ENCODE assay signal across 11 mouse cellular contexts in genomic region chr13:71958651-71959050, GRCm38 (mm10). TPM values are rescaled to one million over a fixed set of nuclear protein-coding genes. Genes with fewer than 3 reads are reported as not detected.
DNase-seq lines count a peak whose midpoint lies in the region; ATAC-seq lines count a peak whose summit lies in the region.
"Had no signal": no experiment of that assay in that cellular context is flagged by ENCODE, and none has a peak within 500 bp of the region (broad histone marks: within the 10 kb centered on the region; RNA-seq: fewer than 3 reads in every experiment).

No protein-coding gene starts in this region.

- H3K9me3 ChIP-seq in hindbrain, embryonic 14.5 days (ENCODE audit: control insufficient read depth, low read length), result no peaks in the 10 kb centered on the region
- H3K9me3 ChIP-seq in midbrain, embryonic 15.5 days, result no peaks in the 10 kb centered on the region
- H3K9me3 ChIP-seq: liver, embryonic 15.5 days had no signal

- H3K4me1 ChIP-seq in hindbrain, embryonic 14.5 days (replicated peaks; ENCODE audit: control insufficient read depth, insufficient read depth, low read length), result peaks cover 18% of the 10 kb centered on the region; the same call in 1 of the 2 replicates
- peaks cover 64% of the 10 kb centered on the region for H3K4me1 ChIP-seq in midbrain, embryonic 15.5 days
- H3K4me1 ChIP-seq: liver, embryonic 15.5 days had no signal

- ATAC-seq in hindbrain, embryonic 14.5 days (ENCODE audit: low FRiP score), result no peak
- ATAC-seq in midbrain, embryonic 15.5 days (replicated peaks), result no peak

- H3K4me3 ChIP-seq in hindbrain, embryonic 14.5 days (replicated peaks; ENCODE audit: low read length), result peak overlapping the region; percentile 67
- peak overlapping the region; percentile 63 for H3K4me3 ChIP-seq in midbrain, embryonic 15.5 days
- H3K4me3 ChIP-seq: liver, embryonic 15.5 days had no signal

- no peaks in the 10 kb centered on the region for H3K36me3 ChIP-seq in hindbrain, embryonic 14.5 days (replicated peaks; ENCODE audit: control insufficient read depth, insufficient read depth)
- no peaks in the 10 kb centered on the region for H3K36me3 ChIP-seq in midbrain, embryonic 15.5 days (replicated peaks)
- H3K36me3 ChIP-seq: liver, embryonic 15.5 days had no signal

- H3K9ac ChIP-seq in hindbrain, embryonic 14.5 days, result peak overlapping the region; percentile 90
- peak overlapping the region; percentile 46 for H3K9ac ChIP-seq in midbrain, embryonic 15.5 days
- H3K9ac ChIP-seq: liver, embryonic 15.5 days had no signal

- H3K27ac ChIP-seq in hindbrain, embryonic 14.5 days, result peak overlapping the region; percentile 87
- peak overlapping the region; percentile 71 for H3K27ac ChIP-seq in midbrain, embryonic 15.5 days
- H3K27ac ChIP-seq: liver, embryonic 15.5 days had no signal

- peaks cover 51% of the 10 kb centered on the region for H3K27me3 ChIP-seq in hindbrain, embryonic 14.5 days (ENCODE audit: control insufficient read depth, insufficient read depth, low read length)
- peaks cover 15% of the 10 kb centered on the region for H3K27me3 ChIP-seq in midbrain, embryonic 15.5 days (replicated peaks)

- H3K4me2 ChIP-seq in hindbrain, embryonic 14.5 days (replicated peaks), result peak overlapping the region; percentile 70
- peak overlapping the region; percentile 72 for H3K4me2 ChIP-seq in midbrain, embryonic 15.5 days
- H3K4me2 ChIP-seq: liver, embryonic 15.5 days had no signal

- DNase-seq in kidney, adult 18-20 months, result peak; percentile 26
- DNase-seq in kidney, postnatal 14 days, result no peak
- DNase-seq in embryo, embryonic 10.5 days (ENCODE audit: low spot score), result peak; percentile 57
- DNase-seq in hindbrain, embryonic 14.5 days (ENCODE audit: low spot score), result no peak
- DNase-seq in Muller cell, postnatal 12 days (ENCODE audit: inconsistent ontology term), result no peak
- no peak for DNase-seq in thymus, postnatal 36 days
- no peak for DNase-seq in right cerebral cortex, postnatal 14 days
- DNase-seq: cerebellum, adult 8-10 months; right cerebral cortex, adult 18-20 months had no signal

- WGBS in hindbrain, embryonic 14.5 days, result 8% methylated on average over 16 of the region's 16 CpGs
- WGBS in midbrain, embryonic 15.5 days, result 4% methylated on average over 16 of the region's 16 CpGs

RNA-seq across cellular contexts. Expression of gene Irx1, which starts 4.9 kb away (rescaled TPM):
- polyA plus RNA-seq in hindbrain, embryonic 14.5 days (2014; fragmentation: Nextera tagmentation; extraction: Ambion mirVana), result 4.0 and 4.7 TPM in 2 replicates
- 11.5 and 11.9 TPM in 2 replicates for polyA plus RNA-seq in midbrain, embryonic 15.5 days (2015; fragmentation: Nextera tagmentation; extraction: Ambion mirVana)
- polyA plus RNA-seq: liver, embryonic 15.5 days had no signal

Comparison
In these comparisons a context has a peak if more than half of its experiments do, and no peak if none do; other contexts are left out.
1. DNase-seq: peak in kidney, adult 18-20 months (single experiment) and embryo, embryonic 10.5 days (single experiment); none in kidney, postnatal 14 days (single experiment), hindbrain, embryonic 14.5 days (single experiment), Muller cell, postnatal 12 days (single experiment), thymus, postnatal 36 days (0 of 2) and right cerebral cortex, postnatal 14 days (single experiment).